Mouse (Mus musculus) Patski (cell line): ENCODE results near the gene Pappa. TPM values are rescaled to one million over a fixed set of nuclear protein-coding genes. Genes with fewer than 3 reads are reported as not detected.

Source experiments
- ATAC-seq: fragments of 100-300 bp; one replicate; pipeline ENCODE4 v1.8.0; 2021
- CTCF ChIA-PET: fragments of 350-600 bp; sonication (Branson Sonifier 250); formaldehyde crosslinking; loops from one replicate; lab custom pipeline; 2022; ENCODE audit warnings: inconsistent platforms; lab: Charles Lee
- POLR2A ChIA-PET: fragments of 350-600 bp; sonication (Branson Sonifier 250); formaldehyde crosslinking; loops from one replicate; lab custom pipeline; 2022; ENCODE audit warnings: antibody characterized with exemption, inconsistent platforms; lab: Charles Lee
- DNase-seq: peaks from one replicate; pipeline ENCODE4 v3.0.0-alpha.2; 2011; ENCODE audit warnings: low read depth, low spot score
- H3K27me3 ChIP-seq: fragments of 371-371 bp; one replicate; pipeline ENCODE4 v1.5.1; 2021
- CTCF ChIP-seq: fragments of 100-300 bp; IDR thresholded peaks from one replicate; pipeline ENCODE4 v1.5.1; 2021
- in situ Hi-C: fragments of 300-500 bp; cut with MboI; formaldehyde crosslinking; loops from 3 replicates; pipeline ENCODE4 v1.11.1; 2018; ENCODE audit warnings: low pct_unique_long_range_greater_than_20kb, mixed read lengths
- polyA plus RNA-seq: library from polyadenylated mRNA; unstranded; gene quantifications from one replicate; pipeline ENCODE4 v1.2.3, GENCODE M21; 2021

Pappa gene
- polyA plus RNA-seq, 1 experiment from 2014 or later: 0.98 TPM

DNA sequence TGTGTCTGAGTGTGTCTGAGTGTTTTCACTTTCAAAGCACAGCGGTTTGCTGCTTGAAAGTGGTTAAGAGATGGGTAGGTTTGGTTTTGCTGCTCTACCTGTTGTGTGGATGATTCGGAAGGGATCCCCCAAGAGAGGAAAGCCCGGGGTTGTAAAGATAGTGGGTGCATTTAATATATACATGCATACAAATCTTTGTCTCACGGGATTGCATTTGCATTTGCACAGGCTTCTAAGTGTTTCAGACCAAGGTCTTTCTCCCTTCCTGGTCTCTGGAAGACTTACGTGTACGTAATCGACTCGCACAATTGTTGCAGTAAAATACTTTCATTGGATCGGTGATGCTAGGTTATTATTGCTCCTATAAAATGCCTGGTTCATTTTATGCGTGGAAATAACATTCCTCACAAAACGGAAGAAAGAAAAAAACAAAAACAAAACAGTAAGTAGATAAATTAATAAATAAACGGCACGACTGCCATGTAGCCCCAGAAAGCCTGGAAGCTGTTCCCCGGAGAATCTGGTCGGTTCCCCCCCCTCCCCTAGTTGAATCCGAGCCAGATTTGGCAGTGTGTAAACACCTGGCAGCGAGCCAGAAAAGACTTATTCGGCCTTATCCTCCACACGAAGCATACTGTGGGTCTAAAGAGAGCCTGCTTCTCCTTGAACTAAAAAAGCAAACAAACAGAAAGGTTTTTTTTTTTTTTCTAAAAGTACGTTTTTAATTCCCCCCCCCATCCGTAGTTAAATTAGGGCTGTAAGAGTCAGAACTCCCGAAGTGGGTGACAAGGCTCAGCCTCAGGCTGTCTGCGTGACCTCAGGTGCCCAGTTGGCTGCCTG, 2.7 kb downstream of the Pappa start:
- no peaks in the 10 kb centered on the region for H3K27me3 ChIP-seq
- no peak for TF ChIP-seq CTCF
- DNase-seq (no peak), ATAC-seq (no peak)
- in situ Hi-C loops: loop anchor here (5.0 kb wide), 2 partner anchors 366 to 461 kb away; no protein-coding TSS in a partner anchor
- POLR2A ChIA-PET: interaction anchor here (0.7 kb wide), 1 partner anchor 9 kb away, joined by 3 read pairs; no protein-coding TSS in a partner anchor
- CTCF ChIA-PET: no interaction called here

DNA sequence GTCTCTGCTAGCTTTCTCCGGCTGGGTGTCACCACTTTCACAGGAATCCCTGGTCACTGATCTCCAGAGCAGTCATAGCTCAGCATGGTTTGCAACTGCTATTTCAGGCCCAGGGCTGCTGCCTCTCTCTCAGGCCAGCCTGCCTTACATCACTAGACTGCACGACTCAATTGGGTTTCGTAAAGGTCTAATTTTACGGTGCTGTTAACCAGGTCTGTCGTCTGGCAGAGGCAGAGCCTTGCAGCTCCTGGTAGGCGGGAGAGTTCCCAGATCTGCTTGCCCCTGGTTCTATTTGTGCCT, 3.3 kb downstream of the Pappa start:
- CTCF ChIA-PET: no interaction called here
- POLR2A ChIA-PET: interaction anchor here (0.7 kb wide), 1 partner anchor 8 kb away, joined by 3 read pairs; no protein-coding TSS in a partner anchor
- no peak for TF ChIP-seq CTCF
- peak; percentile 54 for ATAC-seq
- H3K27me3 ChIP-seq: no peaks in the 10 kb centered on the region
- in situ Hi-C loops: loop anchor here (5.0 kb wide), 2 partner anchors 365 to 460 kb away; no protein-coding TSS in a partner anchor
- peak; percentile 27 for DNase-seq

DNA sequence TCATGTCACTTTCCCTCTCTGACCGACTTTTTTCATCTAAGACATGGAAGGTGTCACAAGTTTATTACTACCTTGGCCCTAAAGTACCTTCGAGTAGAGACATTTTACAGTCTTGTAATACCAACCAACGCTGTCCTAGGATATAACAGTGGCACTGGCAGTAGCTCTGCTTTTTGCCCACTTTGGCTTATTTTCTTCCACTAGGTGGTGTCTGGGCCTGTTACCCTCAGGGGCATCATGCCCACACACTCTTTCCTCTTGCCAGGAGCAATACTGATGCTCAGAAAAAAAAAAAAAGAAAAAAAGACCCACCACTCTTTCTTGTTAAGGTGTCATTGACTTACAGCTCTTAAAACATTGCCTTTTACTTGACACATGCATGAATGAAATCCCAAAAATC, 8.7 kb downstream of the Pappa start:
- H3K27me3 ChIP-seq: no peaks in the 10 kb centered on the region
- in situ Hi-C loops: loop anchor here (5.0 kb wide), 1 partner anchor 110 kb away; no protein-coding TSS in a partner anchor
- TF ChIP-seq CTCF: peak; percentile 36
- CTCF ChIA-PET: interaction anchor here (1.1 kb wide), 1 partner anchor 14 kb away, joined by 4 read pairs; no protein-coding TSS in a partner anchor
- DNase-seq: no peak
- no peak for ATAC-seq
- POLR2A ChIA-PET: interaction anchor here (0.6 kb wide), 1 partner anchor 405 kb away, joined by 5 read pairs; no protein-coding TSS in a partner anchor

DNA sequence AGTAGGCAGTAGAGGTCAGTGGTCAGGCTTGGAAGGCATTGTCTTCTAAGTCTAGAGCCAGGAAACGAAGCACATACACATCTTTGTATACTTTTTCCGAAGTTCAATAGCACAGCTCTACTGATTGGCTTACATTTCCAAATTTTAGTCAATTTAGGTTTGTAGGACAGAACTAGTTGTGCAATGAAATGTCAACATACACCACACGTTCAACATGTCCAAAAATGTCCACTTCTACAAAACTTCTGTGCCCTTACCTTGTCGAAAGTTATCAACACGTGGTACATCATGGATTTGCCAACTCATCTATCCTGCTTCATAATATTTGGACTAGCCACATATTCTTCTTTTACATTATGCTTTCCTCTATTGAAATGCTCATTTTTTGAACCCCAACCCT, 10.4 kb downstream of the Pappa start:
- ChIA-PET CTCF (interaction anchor here (1.3 kb wide), 1 partner anchor 11 kb away, joined by 4 read pairs; no protein-coding TSS in a partner anchor), POLR2A (no interaction called here)
- H3K27me3 ChIP-seq: no peaks in the 10 kb centered on the region
- DNase-seq (no peak), ATAC-seq (no peak)
- in situ Hi-C loops: loop anchor here (5.0 kb wide), 1 partner anchor 108 kb away; no protein-coding TSS in a partner anchor
- no peak for TF ChIP-seq CTCF

DNA sequence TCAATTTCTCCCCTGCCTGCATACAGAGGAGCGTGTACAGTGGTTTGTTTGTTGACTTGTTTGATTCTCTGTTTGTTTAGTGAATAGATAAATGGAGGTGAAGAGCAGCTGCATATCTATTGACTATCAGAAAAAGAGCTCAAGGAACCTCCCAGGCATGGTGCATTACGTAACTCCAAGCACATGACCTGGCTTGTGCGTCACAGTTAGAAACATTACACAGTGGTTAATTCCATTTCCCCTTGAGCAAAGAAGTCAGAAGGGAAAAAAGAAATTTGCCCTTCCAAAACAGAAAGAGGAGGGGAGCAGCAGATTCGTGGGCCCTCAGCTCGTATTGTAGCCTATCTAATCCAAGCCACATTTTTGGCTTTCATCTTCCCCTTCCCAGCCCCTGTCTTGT, 11.1 kb downstream of the Pappa start:
- in situ Hi-C loops: no loop called here

DNA sequence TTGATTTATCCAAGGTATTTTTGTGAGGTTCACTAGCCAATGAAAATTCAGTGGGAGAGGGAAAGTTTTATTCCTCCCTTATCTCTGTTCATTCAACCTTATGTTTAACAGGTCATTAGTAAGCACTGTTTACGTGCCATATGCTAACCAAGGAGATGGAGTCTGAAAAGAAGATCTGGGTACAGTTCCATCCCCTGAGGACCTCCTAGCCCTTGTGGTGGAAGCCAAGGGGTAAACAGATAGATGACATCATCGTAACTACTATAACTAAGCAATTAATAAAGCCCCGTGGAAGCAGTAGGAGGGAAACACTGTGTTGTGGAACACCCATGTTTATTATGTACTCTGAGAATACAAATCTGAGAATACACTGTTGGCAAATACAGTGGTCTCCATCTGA, 12.6 kb downstream of the Pappa start:
- ATAC-seq (no peak), DNase-seq (no peak)
- ChIA-PET CTCF (no interaction called here), POLR2A (no interaction called here)
- TF ChIP-seq CTCF: no peak
- in situ Hi-C loops: no loop called here
- H3K27me3 ChIP-seq: no peaks in the 10 kb centered on the region

More for the DNA sequence above, 11.1 kb downstream of the Pappa start:
- H3K27me3 ChIP-seq: no peaks in the 10 kb centered on the region
- no peak for DNase-seq
- ATAC-seq: no peak
- ChIA-PET POLR2A (interaction anchor here (0.6 kb wide), 1 partner anchor 8 kb away, joined by 3 read pairs; no protein-coding TSS in a partner anchor), CTCF (interaction anchor here (1.3 kb wide), 1 partner anchor 11 kb away, joined by 4 read pairs; no protein-coding TSS in a partner anchor)
- TF ChIP-seq CTCF: no peak

DNA sequence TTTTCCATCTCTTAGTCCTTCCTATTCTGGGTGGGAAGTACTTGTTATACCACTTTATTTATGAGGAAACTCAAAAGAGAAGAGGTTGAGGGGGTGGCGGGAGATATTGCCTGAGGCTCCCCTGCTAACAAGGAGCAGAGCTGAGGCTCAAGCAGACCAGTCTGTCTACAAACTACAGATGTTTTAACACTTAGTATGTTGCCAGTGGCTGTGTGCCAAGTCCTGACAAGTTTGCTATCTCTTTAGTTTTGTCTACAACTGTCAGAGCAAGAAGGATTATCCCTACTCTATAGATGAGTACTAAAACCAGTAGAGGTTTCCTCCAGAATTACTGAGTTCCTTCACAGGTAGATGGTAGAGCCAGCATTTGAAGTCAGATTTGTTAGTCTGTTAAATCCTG, 23.0 kb downstream of the Pappa start:
- ATAC-seq (no peak), DNase-seq (no peak)
- TF ChIP-seq CTCF: no peak
- H3K27me3 ChIP-seq: no peaks in the 10 kb centered on the region
- ChIA-PET POLR2A (no interaction called here), CTCF (interaction anchor here (1.5 kb wide), 1 partner anchor 14 kb away, joined by 4 read pairs; no protein-coding TSS in a partner anchor)
- in situ Hi-C loops: no loop called here

DNA sequence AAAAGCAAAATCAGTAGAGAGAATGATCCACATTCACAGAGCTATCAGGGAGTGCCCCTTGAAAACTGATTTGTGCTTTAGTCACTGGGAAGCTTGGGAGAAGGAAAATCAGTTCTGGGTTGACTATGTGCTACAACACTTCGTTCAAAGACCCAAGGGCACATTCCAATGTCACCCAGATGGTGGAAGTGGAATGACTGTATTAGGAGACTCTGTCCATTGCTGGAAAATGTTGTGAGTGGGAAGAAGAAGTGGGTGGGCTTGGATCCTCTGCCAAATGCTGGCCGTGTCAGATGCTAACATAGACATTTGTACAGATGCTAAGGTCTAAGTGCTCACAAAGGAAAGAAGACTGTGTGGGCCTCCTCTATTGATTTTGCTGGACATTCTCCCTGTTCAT, 29.6 kb downstream of the Pappa start:
- H3K27me3 ChIP-seq: no peaks in the 10 kb centered on the region
- TF ChIP-seq CTCF: no peak
- ChIA-PET POLR2A (no interaction called here), CTCF (no interaction called here)
- DNase-seq (no peak), ATAC-seq (no peak)
- in situ Hi-C loops: no loop called here

DNA sequence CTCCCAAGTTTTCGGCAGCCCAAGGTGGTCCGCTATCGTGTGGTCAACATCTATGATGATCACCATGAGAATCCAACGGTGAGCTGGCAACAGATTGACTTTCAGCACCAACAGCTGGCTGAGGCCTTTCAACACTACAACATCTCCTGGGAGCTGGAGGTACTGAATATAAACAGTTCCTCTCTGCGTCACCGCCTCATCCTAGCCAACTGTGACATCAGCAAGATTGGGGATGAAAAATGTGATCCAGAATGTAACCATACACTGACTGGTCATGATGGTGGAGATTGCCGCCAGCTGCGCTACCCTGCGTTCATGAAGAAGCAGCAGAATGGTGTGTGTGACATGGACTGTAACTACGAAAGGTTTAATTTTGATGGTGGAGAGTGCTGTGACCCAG, 32.3 kb downstream of the Pappa start:
- TF ChIP-seq CTCF: no peak
- no peak for DNase-seq
- ChIA-PET POLR2A (no interaction called here), CTCF (no interaction called here)
- no peaks in the 10 kb centered on the region for H3K27me3 ChIP-seq
- ATAC-seq: no peak
- in situ Hi-C loops: no loop called here

DNA sequence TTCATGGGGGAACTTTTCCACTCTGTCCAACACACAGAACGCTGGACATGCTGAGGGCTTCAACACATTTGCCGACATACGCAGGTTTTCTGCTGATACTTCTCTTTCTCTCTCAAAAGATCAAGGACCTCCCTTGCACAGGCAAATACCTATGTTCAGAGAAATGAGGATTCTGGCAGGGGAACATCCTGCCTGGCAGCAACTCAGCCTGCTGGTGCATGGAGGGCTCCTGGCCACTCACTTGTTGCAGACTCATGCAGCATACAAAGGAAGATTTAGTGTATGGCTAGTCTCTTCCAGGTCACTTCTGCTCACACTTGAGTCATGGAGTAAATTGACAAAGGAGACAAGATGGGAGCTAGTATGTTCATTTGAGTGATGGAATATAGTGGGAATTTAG, 34.7 kb downstream of the Pappa start:
- H3K27me3 ChIP-seq: no peaks in the 10 kb centered on the region
- no peak for TF ChIP-seq CTCF
- ChIA-PET POLR2A (no interaction called here), CTCF (interaction anchor here (1.0 kb wide), 1 partner anchor 9 kb away, joined by 3 read pairs; no protein-coding TSS in a partner anchor)
- no peak for ATAC-seq
- in situ Hi-C loops: no loop called here
- DNase-seq: no peak

DNA sequence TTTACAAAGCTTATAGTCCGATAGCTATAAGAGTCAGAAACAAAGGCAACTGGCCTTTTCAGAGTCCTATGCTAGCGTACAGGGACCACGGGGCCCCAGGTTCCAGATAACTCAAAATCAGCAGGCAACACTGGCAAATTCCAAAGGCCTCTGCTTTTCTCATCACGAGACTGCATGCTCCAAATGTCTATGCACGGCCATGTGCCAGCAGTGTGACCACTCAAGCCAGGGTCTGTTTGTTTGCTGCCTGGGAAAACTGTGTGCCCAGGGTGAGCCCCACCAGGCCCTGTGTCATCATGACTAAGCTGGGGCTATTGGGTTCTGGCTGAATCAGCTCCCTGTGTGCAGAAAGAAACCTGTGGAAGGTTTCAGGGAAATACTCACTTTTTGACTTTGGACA, 35.5 kb downstream of the Pappa start:
- DNase-seq: peak; percentile 39
- POLR2A ChIA-PET: no interaction called here

More for the DNA sequence above, 35.5 kb downstream of the Pappa start:
- in situ Hi-C loops: no loop called here
- peak; percentile 76 for ATAC-seq
- CTCF ChIA-PET: interaction anchor here (0.9 kb wide), 1 partner anchor 8 kb away, joined by 3 read pairs; no protein-coding TSS in a partner anchor
- TF ChIP-seq CTCF: no peak
- H3K27me3 ChIP-seq: no peaks in the 10 kb centered on the region
